Mouse (Mus musculus): ENCODE data around the gene Rdh16.
"Not testable (repeated sequence)": the region's sequence is repeated elsewhere in the genome, so short reads cannot be mapped to it uniquely, and the experiment has no call there.

DNA sequence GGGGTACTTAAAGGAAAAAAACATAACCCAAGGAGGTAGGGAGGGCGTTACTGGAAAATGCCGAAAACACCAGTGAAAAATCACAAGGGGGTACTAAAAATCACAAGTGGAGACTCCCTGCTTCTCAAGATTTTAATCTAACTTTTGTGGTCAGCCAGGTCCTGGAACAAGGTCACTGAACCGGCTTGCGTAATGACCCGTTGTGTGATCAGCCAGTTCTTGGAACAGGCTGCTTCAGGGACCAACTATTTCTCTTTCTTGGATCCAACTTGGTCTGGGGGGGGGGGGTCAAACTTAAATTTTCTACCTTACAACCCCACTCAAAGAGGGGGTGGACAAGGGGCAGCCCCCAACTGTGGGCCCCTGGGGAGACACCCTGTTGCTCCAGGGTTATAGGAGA lies 36.8 kb downstream of the Rdh16 start:
- TF ChIP-seq GATA1 (IDR thresholded peaks at IDR 0.05; ENCODE audit: borderline replicate concordance, low read length); FLI1 (IDR thresholded peaks at IDR 0.05; ENCODE audit: low read length): not testable (repeated sequence)

All from megakaryocyte, embryonic 14.5 days (primary cell).